Mouse (Mus musculus): Measurements from ENCODE around the gene Drg1. TPM values are rescaled to one million over a fixed set of nuclear protein-coding genes. Genes with fewer than 3 reads are reported as not detected.

Drg1 gene
- polyA plus RNA-seq (2016; fragmentation: Nextera tagmentation; extraction: Ambion mirVana): 217 and 229 TPM in 2 replicates

- H3K4me2 ChIP-seq (replicated peaks): peak within 1 kb of the TSS; percentile 71
- H3K4me1 ChIP-seq: peaks cover 16% of the 10 kb centered on the region
- peak; percentile 97 for ATAC-seq (ENCODE audit: insufficient number of reproducible peaks, insufficient read depth, low FRiP score, low TSS enrichment)
- peak within 1 kb of the TSS; percentile 96 for H3K27ac ChIP-seq
- H3K9me3 ChIP-seq: no peaks in the 10 kb centered on the region
- peak within 1 kb of the TSS; percentile 76 for H3K4me3 ChIP-seq
- H3K27me3 ChIP-seq: no peaks in the 10 kb centered on the region
- under 1% methylated on average over 67 of the region's 72 CpGs for WGBS
- peaks cover 26% of the 10 kb centered on the region for H3K36me3 ChIP-seq
- H3K9ac ChIP-seq: peak within 1 kb of the TSS; percentile 91
These were observed at the start of gene Drg1 for GRCm38 (mm10) chr11:3266079-3266685. Gene Drg1, minus strand, starts transcription at chr11:3266415.

GRCm38 (mm10) chr11:3314148-3314547 is 47.9 kb upstream of the Drg1 start:
- no peaks in the 10 kb centered on the region for H3K27me3 ChIP-seq
- H3K4me1 ChIP-seq: no peaks in the 10 kb centered on the region
- no peaks in the 10 kb centered on the region for H3K9me3 ChIP-seq
- no peak for ATAC-seq (ENCODE audit: insufficient number of reproducible peaks, insufficient read depth, low FRiP score, low TSS enrichment)
- 26% methylated on average over 2 of the region's 2 CpGs for WGBS
- H3K36me3 ChIP-seq: peaks cover 36% of the 10 kb centered on the region
- no peak overlapping the region for H3K9ac ChIP-seq
- no peak overlapping the region for H3K27ac ChIP-seq
- H3K4me3 ChIP-seq: no peak overlapping the region
- H3K4me2 ChIP-seq (replicated peaks): no peak overlapping the region

GRCm38 (mm10) chr11:3313294-3313693 is 47.1 kb upstream of the Drg1 start:
- no peak for ATAC-seq (ENCODE audit: insufficient number of reproducible peaks, insufficient read depth, low FRiP score, low TSS enrichment)
- no peak overlapping the region for H3K27ac ChIP-seq
- no peak overlapping the region for H3K4me2 ChIP-seq (replicated peaks)
- no peaks in the 10 kb centered on the region for H3K9me3 ChIP-seq
- H3K9ac ChIP-seq: no peak overlapping the region
- no peaks in the 10 kb centered on the region for H3K4me1 ChIP-seq
- H3K27me3 ChIP-seq: no peaks in the 10 kb centered on the region
- peaks cover 44% of the 10 kb centered on the region for H3K36me3 ChIP-seq
- no peak overlapping the region for H3K4me3 ChIP-seq
- 89% methylated on average over 1 of the region's 1 CpGs for WGBS

DNA sequence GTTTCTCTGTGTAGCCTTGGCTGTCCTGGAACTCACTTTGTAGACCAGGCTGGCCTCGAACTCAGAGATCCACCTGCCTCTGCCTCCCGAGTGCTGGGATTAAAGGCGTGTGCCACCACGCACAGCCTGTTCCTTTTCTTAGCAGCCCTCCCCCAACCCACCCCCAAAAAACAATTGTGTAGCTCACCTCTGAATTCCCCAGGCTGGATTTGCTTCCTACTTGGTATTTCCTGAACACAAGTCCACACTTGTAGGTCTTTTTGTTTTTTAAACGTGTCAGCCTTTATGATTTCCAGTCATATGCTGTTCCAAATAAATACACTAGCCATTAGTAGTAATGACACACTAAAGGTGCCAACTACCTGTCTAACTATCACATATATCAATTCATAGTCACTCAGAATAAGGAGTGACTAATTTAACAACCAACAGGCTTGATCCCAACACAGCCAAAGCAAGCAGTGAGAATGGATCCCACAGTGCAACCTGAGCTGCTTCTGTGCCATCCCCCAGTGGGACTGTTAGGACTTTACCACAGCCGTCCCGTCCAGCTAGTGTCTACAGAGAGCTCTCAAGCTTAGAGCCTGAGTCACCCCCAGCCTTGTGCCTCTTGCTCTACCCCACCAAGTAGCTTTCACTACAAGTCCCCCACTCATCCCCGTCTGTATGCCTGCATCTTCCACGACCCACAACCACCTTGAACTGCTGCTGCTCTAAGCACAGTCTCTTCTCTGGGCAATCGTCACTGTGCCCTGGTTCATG is 45.6 kb upstream of the Drg1 start:
- no peak overlapping the region for H3K9ac ChIP-seq
- H3K4me1 ChIP-seq: no peaks in the 10 kb centered on the region
- H3K36me3 ChIP-seq: peaks cover 60% of the 10 kb centered on the region
- H3K9me3 ChIP-seq: no peaks in the 10 kb centered on the region
- H3K4me3 ChIP-seq: no peak overlapping the region
- no peak overlapping the region for H3K4me2 ChIP-seq (replicated peaks)
- H3K27me3 ChIP-seq: no peaks in the 10 kb centered on the region
- no peak overlapping the region for H3K27ac ChIP-seq
- no peak for ATAC-seq (ENCODE audit: insufficient number of reproducible peaks, insufficient read depth, low FRiP score, low TSS enrichment)
- 84% methylated on average over 10 of the region's 10 CpGs for WGBS

DNA sequence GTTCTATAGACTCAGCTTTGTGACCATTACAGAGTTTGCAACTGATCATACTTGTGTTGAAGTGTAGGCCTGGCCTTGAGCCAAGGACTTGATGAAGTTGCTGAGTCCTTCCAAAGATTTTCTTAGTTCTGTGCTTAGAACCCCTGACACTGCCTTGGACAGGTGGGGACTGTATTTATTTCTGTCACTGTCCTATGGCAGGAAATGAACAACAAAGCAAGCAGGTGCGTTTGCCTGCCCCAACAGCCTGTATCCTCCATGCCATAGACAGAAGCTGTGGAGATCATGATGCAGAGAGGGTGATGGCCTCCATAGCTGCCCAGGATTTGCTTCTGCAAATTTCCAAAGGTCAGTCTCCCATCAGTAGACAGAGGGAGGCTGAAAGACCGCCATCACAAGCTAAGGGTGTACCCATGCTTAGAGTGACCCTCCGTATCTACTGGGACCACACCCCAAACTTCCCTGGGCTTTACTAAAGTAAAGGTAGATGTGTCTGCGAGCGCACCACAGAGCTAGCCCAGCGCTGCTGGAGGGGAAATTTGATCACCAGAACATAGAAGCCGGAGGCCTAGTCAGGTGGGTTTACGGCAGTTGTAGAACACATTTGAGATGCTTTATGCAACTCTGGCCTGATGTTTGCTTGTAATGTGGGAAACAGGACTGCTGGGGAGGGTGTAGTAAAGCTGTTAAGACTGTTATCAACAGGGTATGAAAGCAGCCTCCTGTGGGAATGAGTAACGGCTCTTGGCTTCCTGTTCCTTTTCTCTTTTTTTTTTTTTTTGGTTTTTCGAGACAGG is 44.8 kb upstream of the Drg1 start:
- ATAC-seq (ENCODE audit: insufficient number of reproducible peaks, insufficient read depth, low FRiP score, low TSS enrichment): no peak
- no peak overlapping the region for H3K4me3 ChIP-seq
- no peaks in the 10 kb centered on the region for H3K9me3 ChIP-seq
- H3K9ac ChIP-seq: no peak overlapping the region
- no peak overlapping the region for H3K4me2 ChIP-seq (replicated peaks)
- no peaks in the 10 kb centered on the region for H3K4me1 ChIP-seq
- 85% methylated on average over 10 of the region's 10 CpGs for WGBS
- peaks cover 67% of the 10 kb centered on the region for H3K36me3 ChIP-seq
- H3K27me3 ChIP-seq: no peaks in the 10 kb centered on the region
- no peak overlapping the region for H3K27ac ChIP-seq

- Histone ChIP-seq H3K36me3 (peaks cover 75% of the 10 kb centered on the region), H3K9ac (no peak overlapping the region), H3K4me1 (no peaks in the 10 kb centered on the region), H3K4me2 (replicated peaks) (no peak overlapping the region), H3K4me3 (no peak overlapping the region), H3K9me3 (no peaks in the 10 kb centered on the region), H3K27ac (no peak overlapping the region), H3K27me3 (no peaks in the 10 kb centered on the region)
- no peak for ATAC-seq (ENCODE audit: insufficient number of reproducible peaks, insufficient read depth, low FRiP score, low TSS enrichment)
- 89% methylated on average over 4 of the region's 4 CpGs for WGBS
These were observed 43.7 kb upstream of the Drg1 start for GRCm38 (mm10) chr11:3309884-3310283.

DNA sequence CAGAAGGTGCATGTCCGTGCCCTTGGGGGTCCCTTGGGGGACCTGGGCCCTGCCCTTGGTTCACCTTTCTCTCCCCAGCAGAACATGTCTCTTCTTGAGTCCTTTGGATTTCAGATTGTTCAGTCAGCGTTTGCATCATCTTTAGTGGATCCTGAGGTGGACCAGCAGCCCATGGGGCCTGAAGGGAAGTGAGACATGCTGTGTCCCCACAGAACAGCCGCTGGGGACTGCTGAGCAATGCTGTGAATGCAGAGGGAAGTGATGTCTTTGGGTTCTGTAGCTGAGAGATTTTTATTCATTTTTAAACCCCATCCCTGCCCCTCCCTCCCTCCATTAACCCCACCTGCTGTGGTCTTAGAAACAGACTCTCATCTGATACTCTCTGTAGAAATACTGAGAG is 41.7 kb upstream of the Drg1 start:
- H3K27ac ChIP-seq: no peak overlapping the region
- no peaks in the 10 kb centered on the region for H3K4me1 ChIP-seq
- no peaks in the 10 kb centered on the region for H3K27me3 ChIP-seq
- 96% methylated on average over 3 of the region's 3 CpGs for WGBS
- H3K4me2 ChIP-seq (replicated peaks): no peak overlapping the region
- no peaks in the 10 kb centered on the region for H3K9me3 ChIP-seq
- H3K36me3 ChIP-seq: peaks cover 89% of the 10 kb centered on the region
- no peak overlapping the region for H3K4me3 ChIP-seq
- no peak overlapping the region for H3K9ac ChIP-seq
- ATAC-seq (ENCODE audit: insufficient number of reproducible peaks, insufficient read depth, low FRiP score, low TSS enrichment): no peak

DNA sequence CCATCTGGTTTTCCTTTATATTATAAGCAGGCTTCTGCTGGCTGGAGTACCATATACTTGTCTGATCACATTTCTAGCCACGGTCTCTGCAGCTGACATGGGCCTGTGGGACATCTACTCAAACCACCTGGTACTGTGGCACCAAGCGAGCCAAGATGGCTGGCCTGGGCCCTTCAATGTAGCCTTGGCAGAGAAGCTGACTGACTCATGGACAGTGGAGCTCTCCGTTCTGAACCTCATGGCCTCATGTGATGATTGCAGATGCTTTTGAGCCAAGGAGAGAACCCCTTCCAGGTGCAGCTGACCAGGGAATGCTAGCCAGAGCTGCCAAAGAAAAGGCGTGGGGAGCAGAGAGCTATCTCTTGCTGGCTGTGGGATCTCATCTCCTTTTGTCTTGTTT is 39.6 kb upstream of the Drg1 start:
- Histone ChIP-seq H3K36me3 (peaks cover 95% of the 10 kb centered on the region), H3K4me3 (no peak overlapping the region), H3K4me1 (no peaks in the 10 kb centered on the region), H3K27me3 (no peaks in the 10 kb centered on the region), H3K9me3 (no peaks in the 10 kb centered on the region), H3K4me2 (replicated peaks) (no peak overlapping the region), H3K27ac (no peak overlapping the region), H3K9ac (no peak overlapping the region)
- WGBS: 95% methylated on average over 4 of the region's 4 CpGs
- no peak for ATAC-seq (ENCODE audit: insufficient number of reproducible peaks, insufficient read depth, low FRiP score, low TSS enrichment)

DNA sequence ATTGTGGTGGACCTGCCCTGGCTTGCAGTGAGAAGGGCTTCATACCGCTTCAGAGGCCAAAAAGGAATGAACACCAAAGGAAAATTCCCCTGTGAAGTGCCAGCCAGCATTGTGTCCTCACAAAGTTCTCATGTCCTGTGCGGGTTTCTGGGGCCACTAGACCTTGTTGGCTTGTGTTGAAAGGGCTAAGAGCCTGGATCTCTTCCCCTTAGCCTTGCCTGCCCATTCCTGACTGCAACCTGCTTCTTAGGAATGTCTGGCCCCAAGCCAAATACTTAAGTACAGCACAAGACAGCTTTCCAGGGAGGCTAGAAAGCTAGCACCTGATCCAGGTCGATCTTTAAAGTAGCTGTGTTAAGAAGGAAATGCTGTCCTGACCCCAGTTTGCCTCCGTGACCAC is 36.6 kb upstream of the Drg1 start:
- ATAC-seq (ENCODE audit: insufficient number of reproducible peaks, insufficient read depth, low FRiP score, low TSS enrichment): no peak
- WGBS: 85% methylated on average over 4 of the region's 4 CpGs
- Histone ChIP-seq H3K4me1 (no peaks in the 10 kb centered on the region), H3K36me3 (peaks cover 95% of the 10 kb centered on the region), H3K27ac (no peak overlapping the region), H3K9ac (no peak overlapping the region), H3K27me3 (no peaks in the 10 kb centered on the region), H3K9me3 (no peaks in the 10 kb centered on the region), H3K4me3 (no peak overlapping the region), H3K4me2 (replicated peaks) (no peak overlapping the region)

DNA sequence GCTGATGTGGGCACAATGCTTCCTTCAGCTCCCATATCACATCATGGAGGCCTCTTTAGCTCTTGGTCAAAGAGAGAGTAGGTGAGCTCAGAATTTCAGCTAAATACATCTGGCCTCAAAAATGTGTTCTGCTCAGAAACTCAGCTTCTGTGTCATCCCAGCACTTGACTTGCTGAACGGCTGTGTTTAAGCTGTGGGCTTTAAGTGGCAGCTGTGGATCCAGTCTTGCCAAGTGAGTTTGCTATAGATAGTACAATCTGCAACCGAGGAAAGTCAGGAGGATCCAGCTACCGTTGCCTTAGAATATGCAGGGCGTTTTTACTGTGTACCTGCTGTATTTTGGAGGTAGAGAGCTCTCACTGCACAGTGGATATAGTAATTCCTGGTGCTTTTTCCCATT is 36.2 kb upstream of the Drg1 start:
- H3K9me3 ChIP-seq: no peaks in the 10 kb centered on the region
- no peaks in the 10 kb centered on the region for H3K27me3 ChIP-seq
- no peaks in the 10 kb centered on the region for H3K4me1 ChIP-seq
- no peak overlapping the region for H3K9ac ChIP-seq
- no peak overlapping the region for H3K4me2 ChIP-seq (replicated peaks)
- no peak overlapping the region for H3K27ac ChIP-seq
- no peak overlapping the region for H3K4me3 ChIP-seq
- no peak for ATAC-seq (ENCODE audit: insufficient number of reproducible peaks, insufficient read depth, low FRiP score, low TSS enrichment)
- 87% methylated on average over 4 of the region's 4 CpGs for WGBS
- peaks cover 95% of the 10 kb centered on the region for H3K36me3 ChIP-seq

DNA sequence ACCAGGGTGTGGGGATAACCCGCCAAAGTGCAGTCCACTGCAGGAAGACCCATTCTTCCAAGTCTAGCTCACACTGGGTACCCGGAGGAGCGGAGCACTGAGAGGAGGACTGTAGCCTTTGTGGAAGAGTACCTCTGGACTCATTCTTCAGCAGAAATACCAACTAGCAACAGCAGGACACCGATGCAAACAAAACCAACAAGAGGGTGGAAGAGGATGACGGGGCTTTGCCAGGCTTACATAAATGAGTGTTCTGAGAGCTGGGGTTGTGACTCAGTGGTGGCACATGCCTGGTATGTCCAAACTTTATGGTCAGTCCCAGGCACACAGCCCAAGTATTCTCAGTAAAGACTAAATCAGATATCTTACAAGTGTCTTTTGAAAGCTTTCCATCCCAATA is 34.9 kb upstream of the Drg1 start:
- no peak overlapping the region for H3K27ac ChIP-seq
- H3K9me3 ChIP-seq: no peaks in the 10 kb centered on the region
- 0 out of 2 replicates have a peak, but pooled peaks cover 8% of the 10 kb centered on the region for H3K4me1 ChIP-seq
- H3K36me3 ChIP-seq: peaks cover 95% of the 10 kb centered on the region
- H3K4me3 ChIP-seq: no peak overlapping the region
- H3K27me3 ChIP-seq: no peaks in the 10 kb centered on the region
- no peak overlapping the region for H3K4me2 ChIP-seq (replicated peaks)
- no peak overlapping the region for H3K9ac ChIP-seq
- 91% methylated on average over 5 of the region's 5 CpGs for WGBS
- no peak for ATAC-seq (ENCODE audit: insufficient number of reproducible peaks, insufficient read depth, low FRiP score, low TSS enrichment)

- H3K27me3 ChIP-seq: no peaks in the 10 kb centered on the region
- ATAC-seq (ENCODE audit: insufficient number of reproducible peaks, insufficient read depth, low FRiP score, low TSS enrichment): no peak
- 91% methylated on average over 14 of the region's 14 CpGs for WGBS
These were observed 32.6 kb upstream of the Drg1 start for GRCm38 (mm10) chr11:3298813-3299185.

More at GRCm38 (mm10) chr11:3298813-3299185, 32.6 kb upstream of the Drg1 start:
- Histone ChIP-seq H3K4me3 (no peak overlapping the region), H3K9me3 (no peaks in the 10 kb centered on the region), H3K9ac (no peak overlapping the region), H3K4me2 (replicated peaks) (no peak overlapping the region), H3K27ac (no peak overlapping the region), H3K4me1 (peaks cover 24% of the 10 kb centered on the region), H3K36me3 (peaks cover 98% of the 10 kb centered on the region)
